Mouse (Mus musculus): ENCODE data around the gene Apobec1. TPM values are rescaled to one million over a fixed set of nuclear protein-coding genes. Genes with fewer than 3 reads are reported as not detected.
A peak's percentile ranks its signal among the peaks of the same experiment; 100 is the strongest.

Gene Apobec1
- total and polyA plus RNA-seq, 3 experiments = 4.5 to 5.8 TPM; not detected in 1

GRCm38 (mm10) chr6:122592905-122593304 is 9.3 kb downstream of the Apobec1 start:
- Histone ChIP-seq H3K4me3 (ENCODE audit: control insufficient read depth in 1 of 2, insufficient read depth in 1 of 2, low read depth in 2 of 2, low read length in 2 of 2) (no peak overlapping the region), H3K36me3 (ENCODE audit: control insufficient read depth in 1 of 2, insufficient read depth in 2 of 2, low read length in 2 of 2) (peaks cover 0 to 2% of the 10 kb centered on the region in 2 experiments; a peak in 1 of 4 replicates), H3K27ac (ENCODE audit: control insufficient read depth, low read depth, low read length) (no peak overlapping the region), H3K27me3 (ENCODE audit: control insufficient read depth in 1 of 2, insufficient read depth in 2 of 2, low read length in 2 of 2) (no peaks in the 10 kb centered on the region), H3K4me1 (ENCODE audit: control insufficient read depth in 1 of 2, insufficient read depth in 2 of 2, low read length in 2 of 2) (peaks cover 0 to 3% of the 10 kb centered on the region in 2 experiments; a peak in 1 of 4 replicates), H3K79me2 (ENCODE audit: control insufficient read depth, insufficient read depth, low read length, poor library complexity) (no peaks in the 10 kb centered on the region), H3K9ac (ENCODE audit: control insufficient read depth, low read depth, low read length, poor library complexity, severe bottlenecking) (no peak overlapping the region), H3K9me3 (replicated peaks; ENCODE audit: insufficient read depth, low read length) (no peaks in the 10 kb centered on the region)
- no peak for DNase-seq (ENCODE audit: low read depth, low spot score)
- peak; percentile 8 to 36 (median 29); a peak in 4 of 6 replicates for TF ChIP-seq CTCF (IDR thresholded peaks at IDR 0.05 in 2 of 3, conservative IDR thresholded peaks at IDR 0.05 in 1 of 3; ENCODE audit: control insufficient read depth in 1 of 3, insufficient read depth in 1 of 3, low read depth in 2 of 3, low read length in 3 of 3, poor library complexity in 1 of 3, severe bottlenecking in 1 of 3)
- no peak for TF ChIP-seq NRF1 (IDR thresholded peaks at IDR 0.05; ENCODE audit: insufficient read depth, low read depth, low read length, poor library complexity, severe bottlenecking)
- peak; percentile 2; the same call in 1 of the 2 replicates for TF ChIP-seq RAD21 (IDR thresholded peaks at IDR 0.05; ENCODE audit: low read depth, low read length)
- TF ChIP-seq POLR2AphosphoS2 (IDR thresholded peaks at IDR 0.05; ENCODE audit: low read length) = no peak
- TF ChIP-seq CHD1 (IDR thresholded peaks at IDR 0.05; ENCODE audit: low read depth, low read length) = no peak

DNA sequence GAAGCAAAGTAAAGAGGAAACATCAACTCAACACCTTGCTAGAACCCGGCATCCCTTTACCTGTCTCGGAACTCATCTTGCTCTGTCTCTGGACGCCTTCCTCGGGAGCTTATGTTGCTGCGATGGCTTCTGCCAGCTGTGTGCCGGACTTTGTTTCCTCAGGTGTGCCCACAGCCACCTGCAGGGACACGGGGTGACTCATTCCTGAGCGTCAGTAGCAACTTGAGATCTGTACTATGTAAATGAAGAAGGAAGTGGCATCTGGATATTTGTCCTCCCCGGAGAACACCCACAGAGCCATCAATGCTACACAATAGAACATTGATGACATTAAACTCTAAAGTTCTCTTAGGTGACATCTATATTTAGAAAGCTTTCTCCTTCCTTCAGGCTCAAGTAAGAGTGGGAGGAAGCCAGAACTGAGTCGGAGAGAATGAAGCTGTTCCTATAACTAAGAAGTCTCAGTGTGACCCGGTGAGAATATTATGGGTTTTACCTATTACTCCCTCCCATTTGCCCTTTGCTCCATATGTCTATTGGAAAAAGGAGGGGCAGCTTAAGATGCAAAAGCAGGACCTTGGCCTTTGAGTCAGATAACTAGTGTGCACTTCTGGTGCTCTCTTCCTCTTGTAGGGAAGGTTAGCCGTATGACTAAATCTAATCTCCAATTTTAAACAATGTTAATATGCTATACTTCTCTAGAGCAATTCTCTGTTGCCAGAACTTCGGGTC is 11.1 kb downstream of the Apobec1 start:
- Histone ChIP-seq H3K36me3 (ENCODE audit: control insufficient read depth in 1 of 2, insufficient read depth in 2 of 2, low read length in 2 of 2) (peaks cover 0 to 3% of the 10 kb centered on the region in 2 experiments; a peak in 1 of 4 replicates), H3K9ac (ENCODE audit: control insufficient read depth, low read depth, low read length, poor library complexity, severe bottlenecking) (no peak overlapping the region), H3K79me2 (ENCODE audit: control insufficient read depth, insufficient read depth, low read length, poor library complexity) (no peaks in the 10 kb centered on the region), H3K27ac (ENCODE audit: control insufficient read depth, low read depth, low read length) (no peak overlapping the region), H3K4me3 (ENCODE audit: control insufficient read depth in 1 of 2, insufficient read depth in 1 of 2, low read depth in 2 of 2, low read length in 2 of 2) (no peak overlapping the region), H3K9me3 (replicated peaks; ENCODE audit: insufficient read depth, low read length) (no peaks in the 10 kb centered on the region), H3K4me1 (ENCODE audit: control insufficient read depth in 1 of 2, insufficient read depth in 2 of 2, low read length in 2 of 2) (no peaks in the 10 kb centered on the region), H3K27me3 (ENCODE audit: control insufficient read depth in 1 of 2, insufficient read depth in 2 of 2, low read length in 2 of 2) (no peaks in the 10 kb centered on the region)
- DNase-seq (ENCODE audit: low read depth, low spot score) = no peak
- no peak for TF ChIP-seq SMC3 (IDR thresholded peaks at IDR 0.05; ENCODE audit: low read depth, low read length)
- no peak for TF ChIP-seq TBP (IDR thresholded peaks at IDR 0.05; ENCODE audit: low read depth, low read length)
- TF ChIP-seq TCF12 (IDR thresholded peaks at IDR 0.05; ENCODE audit: low read depth, low read length) = no peak
- no peak for TF ChIP-seq KAT2A (conservative IDR thresholded peaks at IDR 0.05; ENCODE audit: low read depth, low read length)
- no peak for TF ChIP-seq POLR2AphosphoS2 (IDR thresholded peaks at IDR 0.05; ENCODE audit: low read length)
- no peak for TF ChIP-seq CTCF (IDR thresholded peaks at IDR 0.05 in 2 of 3, conservative IDR thresholded peaks at IDR 0.05 in 1 of 3; ENCODE audit: control insufficient read depth in 1 of 3, insufficient read depth in 1 of 3, low read depth in 2 of 3, low read length in 3 of 3, poor library complexity in 1 of 3, severe bottlenecking in 1 of 3)
- no peak for TF ChIP-seq USF1 (IDR thresholded peaks at IDR 0.05; ENCODE audit: low read depth, low read length)
- no peak for TF ChIP-seq TAL1 (IDR thresholded peaks at IDR 0.05; ENCODE audit: low read length)
- TF ChIP-seq CHD1 (IDR thresholded peaks at IDR 0.05; ENCODE audit: low read depth, low read length) = no peak
- no peak for TF ChIP-seq MEF2A (IDR thresholded peaks at IDR 0.05; ENCODE audit: extremely low read depth, insufficient replicate concordance, low read depth, low read length, poor library complexity, severe bottlenecking)
- TF ChIP-seq EP300 (IDR thresholded peaks at IDR 0.05; ENCODE audit: low read depth in 1 of 2, low read length in 2 of 2) = no peak
- TF ChIP-seq JUND (IDR thresholded peaks at IDR 0.05; ENCODE audit: low read depth, low read length) = no peak
- no peak for TF ChIP-seq CHD2 (IDR thresholded peaks at IDR 0.05; ENCODE audit: low read length)
- TF ChIP-seq RCOR1 (IDR thresholded peaks at IDR 0.05; ENCODE audit: low read depth, low read length) = no peak
- TF ChIP-seq NRF1 (IDR thresholded peaks at IDR 0.05; ENCODE audit: insufficient read depth, low read depth, low read length, poor library complexity, severe bottlenecking) = no peak
- no peak for TF ChIP-seq POLR2AphosphoS5 (IDR thresholded peaks at IDR 0.05; ENCODE audit: borderline replicate concordance, low read depth, low read length)
- TF ChIP-seq BHLHE40 (IDR thresholded peaks at IDR 0.05; ENCODE audit: borderline replicate concordance, low read depth, low read length) = no peak
- TF ChIP-seq ZKSCAN1 (IDR thresholded peaks at IDR 0.05; ENCODE audit: low read depth, low read length) = no peak
- TF ChIP-seq GATA1 (IDR thresholded peaks at IDR 0.05; ENCODE audit: low read depth, low read length) = no peak

All from MEL (cell line).